Mouse (Mus musculus) hematopoietic stem cell, adult 5-6 weeks (primary cell): ENCODE measurements at regions not wholly inside any gene's neighbourhood (a gene's known extent, or its start where the extent isn't known, plus 50 kb on each side); places are given as distances from the start of the nearest gene placed in this dataset.

Source experiments
- ATAC-seq, 2 experiments: fragments of 125-278 bp in 1 of 2; replicated peaks in 1 of 2; 2 replicates each; pipeline ENCODE4 v1.8.0; 2016 to 2017; ENCODE audit warnings: inconsistent platforms in 2 of 2, mild to moderate bottlenecking in 2 of 2, moderate number of reproducible peaks in 2 of 2, low read depth in 1 of 2, moderate TSS enrichment in 1 of 2; ENCODE audit not compliant: low FRiP score in 2 of 2, poor library complexity in 2 of 2, severe bottlenecking in 2 of 2, insufficient read depth in 1 of 2, low TSS enrichment in 1 of 2

GRCm38 (mm10) chr3:130878834-130879233 is 148.6 kb upstream of the Rpl34 start:
- ATAC-seq: no peak

GRCm38 (mm10) chr3:130877981-130878380 is 147.8 kb upstream of the Rpl34 start:
- no peak for ATAC-seq

GRCm38 (mm10) chr3:130873745-130874144 is 143.5 kb upstream of the Rpl34 start:
- no peak for ATAC-seq

GRCm38 (mm10) chr3:130866952-130867632 is 136.9 kb upstream of the Rpl34 start:
- no peak for ATAC-seq

- no peak for ATAC-seq
Measured at GRCm38 (mm10) chr3:130864783-130865182, 134.6 kb upstream of the Rpl34 start.

GRCm38 (mm10) chr3:130863376-130863775 is 133.2 kb upstream of the Rpl34 start:
- no peak for ATAC-seq

GRCm38 (mm10) chr3:130860315-130860714 is 130.1 kb upstream of the Rpl34 start:
- no peak for ATAC-seq

GRCm38 (mm10) chr3:130853866-130854265 is 123.7 kb upstream of the Rpl34 start:
- no peak for ATAC-seq

- ATAC-seq: no peak
Measured at GRCm38 (mm10) chr3:130850766-130851308, 120.6 kb upstream of the Rpl34 start.

- no peak for ATAC-seq
Measured at GRCm38 (mm10) chr3:130841755-130842154, 111.6 kb upstream of the Rpl34 start.

GRCm38 (mm10) chr3:130839924-130840440 is 109.8 kb upstream of the Rpl34 start:
- no peak for ATAC-seq

GRCm38 (mm10) chr3:130838626-130839422 is 108.6 kb upstream of the Rpl34 start:
- no peak for ATAC-seq

- no peak for ATAC-seq
Measured at GRCm38 (mm10) chr3:130833722-130834121, 103.5 kb upstream of the Rpl34 start.

GRCm38 (mm10) chr3:130833082-130833481 is 102.9 kb upstream of the Rpl34 start:
- no peak for ATAC-seq

GRCm38 (mm10) chr3:130831788-130832187 is 101.6 kb upstream of the Rpl34 start:
- ATAC-seq: no peak

- no peak for ATAC-seq
Measured at GRCm38 (mm10) chr3:130828346-130828745, 98.1 kb upstream of the Rpl34 start.

- ATAC-seq: no peak
Measured at GRCm38 (mm10) chr3:130827934-130828333, 97.7 kb upstream of the Rpl34 start.

- ATAC-seq: no peak
Measured at GRCm38 (mm10) chr3:130827021-130827420, 96.8 kb upstream of the Rpl34 start.
